Mouse (Mus musculus) bone marrow macrophage, adult 2 months (primary cell): ENCODE measurements at regions not wholly inside any gene's neighbourhood (a gene's known extent, or its start where the extent isn't known, plus 50 kb on each side); places are given as distances from the start of the nearest gene placed in this dataset.

ENCODE experiments used
- CTCF ChIP-seq: IDR thresholded peaks from 2 replicates; pipeline ENCODE4 v1.5.1; 2012; ENCODE audit warnings: low read depth, mild to moderate bottlenecking, low read length, moderate library complexity
- POLR2A ChIP-seq: IDR thresholded peaks from 2 replicates; pipeline ENCODE4 v1.6.1; 2012; ENCODE audit warnings: mild to moderate bottlenecking, low read depth, low read length, borderline replicate concordance

DNA sequence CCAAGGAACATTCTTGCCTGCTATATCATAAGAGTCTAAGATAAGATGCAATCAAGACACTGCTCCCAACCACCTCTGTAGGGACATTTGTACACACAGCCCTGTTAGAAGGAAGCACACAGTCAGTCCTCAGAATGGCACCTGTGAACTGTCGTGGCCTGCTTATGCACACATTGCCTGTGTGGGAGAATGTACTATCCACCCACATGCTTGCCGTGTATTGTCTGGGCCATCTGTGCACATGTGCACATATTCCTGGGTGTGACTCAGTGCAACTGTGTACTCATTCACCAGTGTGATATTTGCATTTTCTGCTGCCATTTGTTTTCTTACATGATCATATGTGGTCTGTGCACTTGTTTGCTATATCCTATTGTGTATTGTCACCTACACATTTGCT, 333.8 kb upstream of the 3110018I06Rik start:
- TF ChIP-seq CTCF = no peak
- TF ChIP-seq POLR2A = no peak
